9 mouse cellular contexts compared by ENCODE assay signal in the genomic region with DNA sequence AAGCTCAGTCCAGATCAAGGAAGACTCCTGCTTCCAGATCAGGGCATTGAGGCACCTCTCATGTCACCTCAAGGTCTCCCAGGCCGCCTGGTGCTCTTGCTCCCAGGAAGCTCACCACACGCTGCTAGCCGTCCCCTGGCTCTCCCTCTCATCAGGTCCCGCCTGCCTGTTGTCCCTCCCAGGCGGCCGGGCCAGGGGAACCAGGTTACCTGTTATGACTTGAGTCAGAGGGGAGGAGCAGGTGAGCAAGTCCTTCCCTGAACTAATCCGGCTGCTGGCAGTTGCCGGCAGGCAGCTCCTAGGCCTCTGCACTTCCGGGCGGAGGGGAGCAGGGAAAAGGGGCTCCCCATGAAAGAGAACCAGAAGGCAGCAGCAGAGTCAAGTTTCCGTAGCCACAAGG. TPM values are rescaled to one million over a fixed set of nuclear protein-coding genes. Genes with fewer than 3 reads are reported as not detected.
A peak's percentile ranks its signal among the peaks of the same experiment; 100 is the strongest.
DNase-seq lines count a peak whose midpoint lies in the region; ATAC-seq and TF ChIP-seq lines count a peak whose summit lies in the region.
"Had no signal": no experiment of that assay in that cellular context is flagged by ENCODE, and none has a peak within 500 bp of the region (broad histone marks: within the 10 kb centered on the region; RNA-seq: fewer than 3 reads in every experiment).

No protein-coding gene starts in this region.

- WGBS in midbrain, embryonic 10.5 days, result 23% methylated on average over 11 of the region's 11 CpGs
- WGBS in midbrain, embryonic 14.5 days, result 34% methylated on average over 11 of the region's 11 CpGs
- 27% methylated on average over 11 of the region's 11 CpGs for WGBS in intestine, embryonic 15.5 days
- WGBS in lung, adult 2 months, result 59% methylated on average over 11 of the region's 11 CpGs
- WGBS in heart, embryonic 11.5 days (ENCODE audit: insufficient replicate concordance), result 31% methylated on average over 11 of the region's 11 CpGs

- H3K27me3 ChIP-seq in midbrain, embryonic 10.5 days (ENCODE audit: low read depth, poor library complexity, severe bottlenecking), result peaks cover 78% of the 10 kb centered on the region
- H3K27me3 ChIP-seq in midbrain, embryonic 14.5 days (ENCODE audit: control insufficient read depth, insufficient read depth, low read length), result peaks cover 10% of the 10 kb centered on the region; the same call in 1 of the 2 replicates
- H3K27me3 ChIP-seq in intestine, embryonic 15.5 days (replicated peaks), result no peaks in the 10 kb centered on the region
- H3K27me3 ChIP-seq in heart, embryonic 11.5 days (ENCODE audit: control insufficient read depth, insufficient read depth, low read length), result peaks cover 42% of the 10 kb centered on the region

- no peaks in the 10 kb centered on the region for H3K9me3 ChIP-seq in midbrain, embryonic 10.5 days (replicated peaks)
- no peaks in the 10 kb centered on the region for H3K9me3 ChIP-seq in midbrain, embryonic 14.5 days (ENCODE audit: control insufficient read depth, low read length)
- H3K9me3 ChIP-seq in intestine, embryonic 15.5 days, result no peaks in the 10 kb centered on the region
- H3K9me3 ChIP-seq in heart, embryonic 11.5 days (replicated peaks; ENCODE audit: control insufficient read depth, low read length), result no peaks in the 10 kb centered on the region

- DNase-seq in midbrain, embryonic 10.5 days (ENCODE audit: low spot score), result peak; percentile 24
- no peak for DNase-seq in midbrain, embryonic 14.5 days
- DNase-seq in lung, adult 2 months, result peak; percentile 39
- peak; percentile 65 for DNase-seq in urinary bladder, adult 2 months (ENCODE audit: low spot score)
- no peak for DNase-seq in adrenal gland, postnatal 14 days
- no peak for DNase-seq in adrenal gland, postnatal 25 days

- ATAC-seq in midbrain, embryonic 14.5 days (ENCODE audit: low FRiP score, low TSS enrichment), result no peak
- peak; percentile 38 for ATAC-seq in intestine, embryonic 15.5 days
- ATAC-seq in heart, embryonic 11.5 days (replicated peaks; ENCODE audit: insufficient number of reproducible peaks, low FRiP score, low TSS enrichment), result no peak

- TF ChIP-seq CTCF in lung, adult 2 months (IDR thresholded peaks at IDR 0.05; ENCODE audit: insufficient read depth, low read length), result no peak

- H3K4me2 ChIP-seq in midbrain, embryonic 14.5 days (ENCODE audit: low read length), result no peak overlapping the region
- peak overlapping the region; percentile 92 for H3K4me2 ChIP-seq in intestine, embryonic 15.5 days (replicated peaks)
- no peak overlapping the region for H3K4me2 ChIP-seq in heart, embryonic 11.5 days

- peak overlapping the region; percentile 79 for H3K27ac ChIP-seq in midbrain, embryonic 10.5 days (replicated peaks)
- no peak overlapping the region for H3K27ac ChIP-seq in midbrain, embryonic 14.5 days (replicated peaks; ENCODE audit: low read depth, low read length)
- peak overlapping the region; percentile 94 for H3K27ac ChIP-seq in intestine, embryonic 15.5 days
- no peak overlapping the region for H3K27ac ChIP-seq in heart, embryonic 11.5 days (ENCODE audit: low read depth, low read length)

- H3K4me3 ChIP-seq in midbrain, embryonic 10.5 days, result peak overlapping the region; percentile 76
- no peak overlapping the region for H3K4me3 ChIP-seq in midbrain, embryonic 14.5 days (replicated peaks; ENCODE audit: low read depth, low read length)
- peak overlapping the region; percentile 38 for H3K4me3 ChIP-seq in intestine, embryonic 15.5 days (replicated peaks)
- no peak overlapping the region for H3K4me3 ChIP-seq in lung, adult 2 months (replicated peaks; ENCODE audit: extremely low read depth, low read depth, low read length)
- no peak overlapping the region for H3K4me3 ChIP-seq in heart, embryonic 11.5 days (ENCODE audit: low read depth, low read length)

- peaks cover 83% of the 10 kb centered on the region for H3K4me1 ChIP-seq in midbrain, embryonic 10.5 days
- H3K4me1 ChIP-seq in midbrain, embryonic 14.5 days (ENCODE audit: control insufficient read depth, insufficient read depth, low read length), result peaks cover 46% of the 10 kb centered on the region
- H3K4me1 ChIP-seq in intestine, embryonic 15.5 days (replicated peaks), result peaks cover 50% of the 10 kb centered on the region
- H3K4me1 ChIP-seq in lung, adult 2 months (ENCODE audit: control insufficient read depth, insufficient read depth, low read length), result no peaks in the 10 kb centered on the region
- peaks cover 21% of the 10 kb centered on the region for H3K4me1 ChIP-seq in heart, embryonic 11.5 days (ENCODE audit: control insufficient read depth, insufficient read depth, low read length)

- peaks cover 23% of the 10 kb centered on the region for H3K36me3 ChIP-seq in midbrain, embryonic 10.5 days
- no peaks in the 10 kb centered on the region for H3K36me3 ChIP-seq in midbrain, embryonic 14.5 days (ENCODE audit: control insufficient read depth, insufficient read depth, low read length)
- peaks cover 6% of the 10 kb centered on the region; the same call in 1 of the 2 replicates for H3K36me3 ChIP-seq in intestine, embryonic 15.5 days
- H3K36me3 ChIP-seq in heart, embryonic 11.5 days (ENCODE audit: control insufficient read depth, insufficient read depth, low read length), result 0 out of 2 replicates have a peak, but pooled peaks cover 1% of the 10 kb centered on the region

- no peak overlapping the region for H3K9ac ChIP-seq in midbrain, embryonic 14.5 days (replicated peaks; ENCODE audit: low read length)
- peak overlapping the region; percentile 54 for H3K9ac ChIP-seq in intestine, embryonic 15.5 days
- H3K9ac ChIP-seq in heart, embryonic 11.5 days (ENCODE audit: low read depth, low read length), result no peak overlapping the region

- no peak for TF ChIP-seq POLR2A in lung, adult 2 months (IDR thresholded peaks at IDR 0.05; ENCODE audit: borderline replicate concordance, extremely low read depth, low read depth, low read length)

RNA-seq across cellular contexts. Expression of gene Inava, which starts 3.9 kb away (rescaled TPM):
- 17.6 and 18.8 TPM in 2 replicates for polyA plus RNA-seq in midbrain, embryonic 10.5 days (2016; fragmentation: Nextera tagmentation; extraction: Ambion mirVana)
- 1.6 and 2.6 TPM in 2 replicates for polyA plus RNA-seq in midbrain, embryonic 14.5 days (2014; fragmentation: Nextera tagmentation; extraction: Ambion mirVana)
- polyA plus RNA-seq in intestine, embryonic 15.5 days (2015; fragmentation: Nextera tagmentation; extraction: Ambion mirVana), result 29.2 and 30.0 TPM in 2 replicates
- 4.2 and 7.3 TPM in 2 replicates for polyA plus RNA-seq in lung, adult 2 months (2012; rRNA removed)
- 22.4 and 24.3 TPM in 2 replicates for polyA plus RNA-seq in urinary bladder, adult 2 months (2012; rRNA removed)
- total RNA-seq in adrenal gland, postnatal 14 days (2021), result not detected in 2 replicates
- not detected in 2 replicates for total RNA-seq in adrenal gland, postnatal 25 days (2021)
- polyA plus RNA-seq in heart, embryonic 11.5 days (2014; fragmentation: Nextera tagmentation; extraction: Ambion mirVana), result 2.0 and 2.1 TPM in 2 replicates
- polyA plus RNA-seq: heart, postnatal 0 days had no signal

RNA-seq across cellular contexts. Expression of gene Mroh3, which starts 17.6 kb away (rescaled TPM):
- 0.22 TPM in 1 of 2 replicates, not detected in the other for polyA plus RNA-seq in midbrain, embryonic 10.5 days (2016; fragmentation: Nextera tagmentation; extraction: Ambion mirVana)
- 0.34 and 0.59 TPM in 2 replicates for polyA plus RNA-seq in midbrain, embryonic 14.5 days (2014; fragmentation: Nextera tagmentation; extraction: Ambion mirVana)
- polyA plus RNA-seq in intestine, embryonic 15.5 days (2015; fragmentation: Nextera tagmentation; extraction: Ambion mirVana), result 0.10 and 0.63 TPM in 2 replicates
- 0.14 TPM in 1 of 2 replicates, not detected in the other for polyA plus RNA-seq in lung, adult 2 months (2012; rRNA removed)
- polyA plus RNA-seq in urinary bladder, adult 2 months (2012; rRNA removed), result 2.0 and 3.1 TPM in 2 replicates
- total RNA-seq in adrenal gland, postnatal 14 days (2021), result not detected in 2 replicates
- not detected in 2 replicates for total RNA-seq in adrenal gland, postnatal 25 days (2021)
- not detected in 2 replicates for polyA plus RNA-seq in heart, embryonic 11.5 days (2014; fragmentation: Nextera tagmentation; extraction: Ambion mirVana)
- polyA plus RNA-seq: heart, postnatal 0 days had no signal

RNA-seq across cellular contexts. Expression of gene Gpr25, which starts 30.5 kb away (rescaled TPM):
- not detected in 2 replicates for polyA plus RNA-seq in midbrain, embryonic 10.5 days (2016; fragmentation: Nextera tagmentation; extraction: Ambion mirVana)
- polyA plus RNA-seq in midbrain, embryonic 14.5 days (2014; fragmentation: Nextera tagmentation; extraction: Ambion mirVana), result 1.4 TPM in 1 of 2 replicates, not detected in the other
- polyA plus RNA-seq in intestine, embryonic 15.5 days (2015; fragmentation: Nextera tagmentation; extraction: Ambion mirVana), result not detected in 2 replicates
- 0.14 and 0.45 TPM in 2 replicates for polyA plus RNA-seq in lung, adult 2 months (2012; rRNA removed)
- 0.06 and 0.10 TPM in 2 replicates for polyA plus RNA-seq in urinary bladder, adult 2 months (2012; rRNA removed)
- total RNA-seq in adrenal gland, postnatal 14 days (2021), result 0.34 TPM in 1 of 2 replicates, not detected in the other
- total RNA-seq in adrenal gland, postnatal 25 days (2021), result not detected in 2 replicates
- polyA plus RNA-seq in heart, embryonic 11.5 days (2014; fragmentation: Nextera tagmentation; extraction: Ambion mirVana), result not detected in 2 replicates
- polyA plus RNA-seq: heart, postnatal 0 days had no signal

Comparison
In these comparisons a context has a peak if more than half of its experiments do, and no peak if none do; other contexts are left out.
1. DNase-seq: peak in midbrain, embryonic 10.5 days (single experiment), lung, adult 2 months (single experiment) and urinary bladder, adult 2 months (single experiment); none in midbrain, embryonic 14.5 days (single experiment), adrenal gland, postnatal 14 days (single experiment) and adrenal gland, postnatal 25 days (single experiment).
2. H3K27ac ChIP-seq: peak in midbrain, embryonic 10.5 days (single experiment) and intestine, embryonic 15.5 days (single experiment); none in midbrain, embryonic 14.5 days (single experiment) and heart, embryonic 11.5 days (single experiment).
3. H3K4me3 ChIP-seq: peak in midbrain, embryonic 10.5 days (single experiment) and intestine, embryonic 15.5 days (single experiment); none in midbrain, embryonic 14.5 days (single experiment), lung, adult 2 months (single experiment) and heart, embryonic 11.5 days (single experiment).